Mouse (Mus musculus): ENCODE results near the gene Crkl. TPM values are rescaled to one million over a fixed set of nuclear protein-coding genes. Genes with fewer than 3 reads are reported as not detected.
A peak's percentile ranks its signal among the peaks of the same experiment; 100 is the strongest.

Gene Crkl
- polyA plus RNA-seq, 1 experiment: 56.5 TPM

DNA sequence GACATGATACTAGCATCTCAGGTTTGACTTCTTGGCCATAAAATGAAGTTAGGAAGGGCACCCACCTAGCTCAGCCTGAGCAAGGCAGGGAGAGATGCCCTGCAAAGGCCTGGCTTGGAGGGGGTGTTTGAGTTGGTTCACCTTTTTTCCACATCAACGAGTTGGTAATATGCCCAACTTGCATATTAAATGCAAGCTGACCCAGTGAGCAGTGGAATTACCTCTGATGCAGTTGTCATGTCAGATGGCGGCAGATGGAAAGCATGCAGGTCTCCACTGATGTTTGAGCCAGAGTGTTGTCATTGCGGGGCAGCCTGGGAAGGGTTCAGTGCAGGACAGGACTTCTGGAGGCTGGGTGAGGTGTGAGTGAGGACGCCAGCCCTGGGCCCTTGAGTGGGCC lies 59.6 kb downstream of the Crkl start:
- no peak overlapping the region for H3K4me3 ChIP-seq (replicated peaks; ENCODE audit: extremely low read depth, low read depth, low read length)
- TF ChIP-seq POLR2A (IDR thresholded peaks at IDR 0.05; ENCODE audit: borderline replicate concordance, extremely low read depth, low read depth, low read length) (no peak), CTCF (IDR thresholded peaks at IDR 0.05; ENCODE audit: insufficient read depth, low read length) (no peak)
- peaks cover 8% of the 10 kb centered on the region; the same call in 1 of the 2 replicates for H3K4me1 ChIP-seq (ENCODE audit: control insufficient read depth, insufficient read depth, low read length)
- DNase-seq: no peak
- 92% methylated on average over 4 of the region's 4 CpGs for WGBS

DNA sequence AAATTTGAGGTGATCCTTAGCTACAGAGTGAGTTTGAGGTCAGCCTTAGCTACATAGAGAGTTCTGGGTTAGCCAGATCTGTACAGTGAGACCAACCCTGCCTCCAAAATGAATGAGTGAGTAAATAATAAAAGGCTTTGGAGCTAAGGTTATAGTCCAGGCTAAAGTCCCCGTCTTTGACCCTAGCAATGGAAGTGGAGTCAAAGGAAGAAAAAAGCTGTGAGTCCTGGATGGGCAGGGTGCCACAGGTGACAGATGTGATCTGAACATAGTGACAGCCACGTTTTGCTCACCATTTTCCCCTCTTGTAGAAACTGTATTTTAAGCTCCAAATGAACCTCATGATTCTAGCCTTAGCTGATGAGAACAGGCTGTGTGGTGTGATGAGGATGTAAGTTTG lies 67.1 kb downstream of the Crkl start:
- WGBS: 76% methylated on average over 2 of the region's 2 CpGs
- Histone ChIP-seq H3K4me3 (replicated peaks; ENCODE audit: extremely low read depth, low read depth, low read length) (no peak overlapping the region), H3K4me1 (ENCODE audit: control insufficient read depth, insufficient read depth, low read length) (no peaks in the 10 kb centered on the region)
- TF ChIP-seq CTCF (IDR thresholded peaks at IDR 0.05; ENCODE audit: insufficient read depth, low read length) (no peak), POLR2A (IDR thresholded peaks at IDR 0.05; ENCODE audit: borderline replicate concordance, extremely low read depth, low read depth, low read length) (no peak)
- no peak for DNase-seq

DNA sequence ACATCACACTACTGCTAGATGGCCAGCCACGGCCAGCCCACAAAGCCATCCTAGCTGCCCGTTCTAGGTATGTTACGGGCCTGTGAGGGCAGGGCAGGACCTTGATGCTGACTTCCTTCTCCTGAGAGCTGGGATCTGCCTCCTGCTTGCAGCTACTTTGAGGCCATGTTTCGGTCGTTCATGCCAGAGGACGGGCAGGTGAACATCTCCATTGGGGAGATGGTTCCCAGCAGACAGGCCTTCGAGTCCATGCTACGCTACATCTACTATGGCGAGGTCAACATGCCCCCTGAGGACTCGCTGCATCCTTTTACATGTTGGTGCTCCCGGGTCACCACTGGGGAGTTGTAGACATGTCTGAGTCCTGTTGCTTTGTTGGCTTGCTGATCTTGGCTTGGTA lies 72.4 kb downstream of the Crkl start:
- no peak for TF ChIP-seq POLR2A (IDR thresholded peaks at IDR 0.05; ENCODE audit: borderline replicate concordance, extremely low read depth, low read depth, low read length)
- TF ChIP-seq CTCF (IDR thresholded peaks at IDR 0.05; ENCODE audit: insufficient read depth, low read length): no peak
- Histone ChIP-seq H3K4me3 (replicated peaks; ENCODE audit: extremely low read depth, low read depth, low read length) (no peak overlapping the region), H3K4me1 (ENCODE audit: control insufficient read depth, insufficient read depth, low read length) (no peaks in the 10 kb centered on the region)
- DNase-seq: no peak
- WGBS: 92% methylated on average over 11 of the region's 11 CpGs

DNA sequence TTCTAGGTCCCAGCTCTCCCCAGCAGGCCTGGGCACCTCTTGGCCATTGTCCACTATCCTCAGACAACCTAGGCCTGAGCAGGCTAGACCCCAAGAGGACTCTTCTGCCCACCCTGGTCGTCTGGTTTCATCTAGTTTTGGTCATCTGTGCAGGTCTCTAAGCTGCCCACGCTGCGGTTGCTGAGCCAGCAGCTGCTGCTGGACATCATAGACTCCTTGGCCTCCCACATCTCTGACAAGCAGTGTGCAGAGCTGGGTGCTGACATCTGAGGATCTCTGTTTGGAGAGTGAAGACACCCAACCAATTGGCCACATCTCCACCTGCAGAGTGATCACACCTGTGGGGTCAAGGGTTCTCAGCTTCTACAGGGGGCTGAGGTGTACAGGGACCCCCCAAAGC lies 73.7 kb downstream of the Crkl start:
- Histone ChIP-seq H3K4me1 (ENCODE audit: control insufficient read depth, insufficient read depth, low read length) (peaks cover 4% of the 10 kb centered on the region), H3K4me3 (replicated peaks; ENCODE audit: extremely low read depth, low read depth, low read length) (no peak overlapping the region)
- no peak for TF ChIP-seq POLR2A (IDR thresholded peaks at IDR 0.05; ENCODE audit: borderline replicate concordance, extremely low read depth, low read depth, low read length)
- no peak for TF ChIP-seq CTCF (IDR thresholded peaks at IDR 0.05; ENCODE audit: insufficient read depth, low read length)
- 84% methylated on average over 3 of the region's 3 CpGs for WGBS
- DNase-seq: no peak

DNA sequence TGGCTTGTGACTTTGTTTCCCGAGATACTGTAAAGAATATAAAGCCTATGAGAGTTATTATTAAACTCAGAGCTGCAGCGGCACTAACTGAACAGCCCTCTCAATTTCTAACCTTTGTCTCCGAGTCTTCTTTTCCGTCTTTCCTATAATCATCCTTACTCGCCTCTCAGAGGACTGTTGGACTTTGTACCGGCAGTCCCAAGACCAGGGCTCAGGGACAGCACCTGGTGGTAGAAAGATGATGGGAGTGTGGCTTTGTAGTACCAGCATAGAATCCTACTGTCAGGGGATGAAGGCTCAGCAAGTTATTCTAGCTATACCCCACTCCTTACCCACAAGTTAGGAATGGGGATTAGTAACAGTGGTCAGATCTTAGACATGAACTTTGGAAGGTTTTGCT lies 74.4 kb downstream of the Crkl start:
- TF ChIP-seq POLR2A (IDR thresholded peaks at IDR 0.05; ENCODE audit: borderline replicate concordance, extremely low read depth, low read depth, low read length): no peak
- no peak for TF ChIP-seq CTCF (IDR thresholded peaks at IDR 0.05; ENCODE audit: insufficient read depth, low read length)
- Histone ChIP-seq H3K4me1 (ENCODE audit: control insufficient read depth, insufficient read depth, low read length) (peaks cover 4% of the 10 kb centered on the region), H3K4me3 (replicated peaks; ENCODE audit: extremely low read depth, low read depth, low read length) (no peak overlapping the region)
- 91% methylated on average over 6 of the region's 6 CpGs for WGBS
- DNase-seq: no peak

DNA sequence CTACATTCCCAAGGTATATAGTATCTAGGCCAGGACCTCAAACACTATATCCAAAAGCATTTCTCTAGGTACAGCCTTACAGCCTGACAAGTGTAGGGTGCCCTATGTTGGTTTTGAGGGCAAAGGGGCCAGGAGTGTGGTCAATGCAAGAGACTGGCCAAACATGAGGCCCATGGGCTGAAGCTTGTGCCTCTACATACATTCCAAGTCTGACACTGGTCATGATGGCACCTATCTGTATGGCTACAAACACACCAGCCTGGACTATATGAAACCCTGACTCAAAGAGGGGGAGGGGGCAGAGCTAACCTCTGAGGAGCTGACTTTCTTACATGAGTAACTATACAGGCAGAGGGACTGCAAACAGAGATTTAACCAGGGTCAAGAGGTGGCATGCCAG lies 75.8 kb downstream of the Crkl start:
- H3K4me1 ChIP-seq (ENCODE audit: control insufficient read depth, insufficient read depth, low read length): peaks cover 6% of the 10 kb centered on the region
- DNase-seq: no peak
- H3K4me3 ChIP-seq (replicated peaks; ENCODE audit: extremely low read depth, low read depth, low read length): no peak overlapping the region
- TF ChIP-seq POLR2A (IDR thresholded peaks at IDR 0.05; ENCODE audit: borderline replicate concordance, extremely low read depth, low read depth, low read length) (no peak), CTCF (IDR thresholded peaks at IDR 0.05; ENCODE audit: insufficient read depth, low read length) (no peak)

DNA sequence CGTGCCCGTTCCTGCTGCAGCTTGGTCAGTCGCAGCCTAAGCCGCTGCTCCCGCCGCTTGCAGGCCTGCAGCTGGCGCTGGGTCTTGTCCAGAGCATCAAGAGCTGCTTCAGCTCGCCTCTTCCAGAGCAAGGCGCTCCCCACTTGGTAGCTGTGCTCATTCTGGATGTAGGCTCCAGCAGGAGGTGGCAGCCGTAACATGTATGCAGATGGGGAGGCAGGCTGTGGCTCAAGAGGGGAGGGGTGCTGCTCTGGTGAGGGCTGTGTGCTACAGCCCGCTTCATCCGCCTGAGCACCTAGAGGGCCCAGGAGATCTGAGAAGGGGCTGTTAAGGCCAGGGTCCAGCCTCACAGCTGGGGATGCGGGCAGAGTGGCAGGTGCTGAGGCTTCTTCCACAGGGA lies 76.5 kb downstream of the Crkl start:
- WGBS: 89% methylated on average over 13 of the region's 13 CpGs
- DNase-seq: no peak
- H3K4me1 ChIP-seq (ENCODE audit: control insufficient read depth, insufficient read depth, low read length): peaks cover 6% of the 10 kb centered on the region
- TF ChIP-seq POLR2A (IDR thresholded peaks at IDR 0.05; ENCODE audit: borderline replicate concordance, extremely low read depth, low read depth, low read length) (no peak), CTCF (IDR thresholded peaks at IDR 0.05; ENCODE audit: insufficient read depth, low read length) (no peak)
- H3K4me3 ChIP-seq (replicated peaks; ENCODE audit: extremely low read depth, low read depth, low read length): no peak overlapping the region

DNA sequence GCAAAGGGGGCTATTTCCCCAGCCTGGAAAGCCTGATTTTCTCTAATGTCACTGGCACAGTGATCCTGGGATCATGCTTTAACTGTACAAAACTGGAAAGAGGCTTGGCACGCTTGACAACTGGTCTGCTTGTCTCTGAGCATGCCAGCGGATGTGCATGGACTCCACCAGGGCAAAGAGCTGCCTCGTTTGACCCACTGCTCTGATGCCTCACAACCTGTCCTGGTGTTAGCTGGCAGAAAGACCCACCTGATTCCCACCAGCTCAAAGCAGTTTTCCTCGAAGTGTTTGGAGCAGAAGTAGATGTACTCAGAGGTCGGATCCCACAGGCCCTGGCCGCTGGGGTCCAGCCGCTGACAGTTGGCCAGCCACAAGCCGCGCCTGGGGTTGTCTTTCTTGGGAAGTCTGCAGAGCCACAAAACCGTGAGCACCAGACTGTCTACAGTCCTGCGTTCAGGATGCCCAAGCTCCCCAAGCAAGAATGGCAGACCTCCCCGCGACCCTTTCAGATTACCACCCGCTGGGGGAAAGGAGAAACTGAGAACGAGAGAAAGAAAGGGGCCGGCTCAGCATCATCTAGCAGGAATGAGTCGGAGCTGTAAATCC lies 78.3 kb downstream of the Crkl start:
- TF ChIP-seq CTCF (IDR thresholded peaks at IDR 0.05; ENCODE audit: insufficient read depth, low read length): no peak
- TF ChIP-seq POLR2A (IDR thresholded peaks at IDR 0.05; ENCODE audit: borderline replicate concordance, extremely low read depth, low read depth, low read length): no peak

DNA sequence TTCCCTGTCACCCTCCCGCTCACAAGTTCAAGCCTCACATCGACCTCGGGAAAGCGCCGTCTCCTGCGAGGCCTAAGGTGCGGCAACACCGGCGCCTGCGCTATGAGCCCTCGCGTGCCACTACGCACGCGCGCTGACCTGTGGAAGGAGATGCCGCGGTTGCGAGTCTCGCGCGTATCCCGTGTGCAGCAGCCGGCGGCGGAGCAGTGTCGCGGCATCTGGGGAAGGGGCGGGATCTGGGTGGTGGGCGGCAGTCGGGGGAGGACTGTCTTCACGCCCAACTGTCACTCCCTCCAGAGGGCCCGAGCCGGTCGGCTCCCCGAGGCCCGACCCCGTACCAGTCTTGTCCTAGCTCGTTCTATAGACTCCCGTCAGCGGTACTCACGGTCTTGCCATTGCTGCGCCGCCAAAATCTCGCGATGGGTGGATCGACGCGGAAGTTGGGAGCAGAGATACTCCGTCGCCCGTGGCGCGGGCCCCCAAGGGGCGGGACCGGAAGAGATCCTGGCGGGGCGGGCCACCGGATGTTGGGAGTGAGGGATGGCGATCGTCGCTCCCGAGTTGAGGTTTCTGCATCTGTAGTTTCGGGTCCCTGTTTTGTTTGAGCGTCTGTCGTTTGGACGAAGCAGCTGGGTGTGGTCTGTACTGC lies 79.0 kb downstream of the Crkl start, which contains the start of gene Thap7:
TSS of gene Thap7 (minus strand) at position 497 of the 649 bp plus-strand sequence.
- under 1% methylated on average over 67 of the region's 67 CpGs for WGBS
- Histone ChIP-seq H3K4me1 (ENCODE audit: control insufficient read depth, insufficient read depth, low read length) (peaks cover 6% of the 10 kb centered on the region), H3K4me3 (replicated peaks; ENCODE audit: extremely low read depth, low read depth, low read length) (peak within 1 kb of the TSS; percentile 88)
- TF ChIP-seq POLR2A (IDR thresholded peaks at IDR 0.05; ENCODE audit: borderline replicate concordance, extremely low read depth, low read depth, low read length): peak; percentile 93
- TF ChIP-seq CTCF (IDR thresholded peaks at IDR 0.05; ENCODE audit: insufficient read depth, low read length): no peak
- peak; percentile 97 for DNase-seq

More for the DNA sequence above, 78.3 kb downstream of the Crkl start:
- peaks cover 6% of the 10 kb centered on the region for H3K4me1 ChIP-seq (ENCODE audit: control insufficient read depth, insufficient read depth, low read length)
- H3K4me3 ChIP-seq (replicated peaks; ENCODE audit: extremely low read depth, low read depth, low read length): peak overlapping the region; percentile 88
- WGBS: 7% methylated on average over 17 of the region's 17 CpGs
- DNase-seq: no peak

DNA sequence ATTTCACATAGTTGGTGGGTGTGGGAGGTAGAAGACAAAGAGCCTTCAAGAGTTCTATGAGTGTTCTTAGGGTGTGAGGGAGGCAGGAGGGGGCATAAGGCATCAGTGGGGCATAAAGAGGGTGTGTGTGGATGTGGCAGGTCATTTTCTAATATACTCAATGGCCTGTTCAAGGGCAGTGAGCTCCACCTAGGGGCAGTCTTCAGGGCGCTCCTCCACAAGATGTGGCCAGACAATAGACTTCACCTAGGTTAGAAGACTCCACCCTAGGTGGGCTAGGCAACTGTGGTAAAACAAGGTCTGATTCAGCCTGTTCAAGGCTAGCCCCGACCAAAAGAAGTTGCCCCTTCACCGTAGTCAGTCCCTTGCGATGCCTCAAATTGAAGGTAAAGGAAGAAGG lies 80.5 kb downstream of the Crkl start:
- no peak for TF ChIP-seq POLR2A (IDR thresholded peaks at IDR 0.05; ENCODE audit: borderline replicate concordance, extremely low read depth, low read depth, low read length)
- TF ChIP-seq CTCF (IDR thresholded peaks at IDR 0.05; ENCODE audit: insufficient read depth, low read length): 0 out of 2 replicates have a peak, but pooled peaks have one; percentile 12

More for the DNA sequence above, 80.5 kb downstream of the Crkl start:
- H3K4me3 ChIP-seq (replicated peaks; ENCODE audit: extremely low read depth, low read depth, low read length): no peak overlapping the region
- H3K4me1 ChIP-seq (ENCODE audit: control insufficient read depth, insufficient read depth, low read length): peaks cover 6% of the 10 kb centered on the region
- DNase-seq: no peak
- 52% methylated on average over 4 of the region's 4 CpGs for WGBS
